Mouse (Mus musculus) MEL (cell line): ENCODE data around the gene Cul7. TPM values are rescaled to one million over a fixed set of nuclear protein-coding genes. Genes with fewer than 3 reads are reported as not detected.

Source experiments
- DNase-seq: peaks from one replicate; pipeline ENCODE4 v3.0.0; 2011; ENCODE audit warnings: low read depth, low spot score
- H3K27ac ChIP-seq: 2 replicates; pipeline ENCODE4 v1.5.1; 2012; ENCODE audit warnings: low read depth, mild to moderate bottlenecking, control low read depth, low read length, moderate library complexity; ENCODE audit not compliant: control insufficient read depth
- H3K27me3 ChIP-seq, 2 experiments: fragments of 150-350 bp in 1 of 2; sonication (generic) in 1 of 2; 2 replicates each; pipeline ENCODE4 v1.6.1; 2012; ENCODE audit warnings: low read length in 2 of 2, mild to moderate bottlenecking in 2 of 2, improper control_type of control experiment in 1 of 2, moderate library complexity in 1 of 2; ENCODE audit not compliant: insufficient read depth in 2 of 2, control insufficient read depth in 1 of 2
- H3K36me3 ChIP-seq, 2 experiments: 2 replicates each; pipeline ENCODE4 v1.6.1; 2012 to 2014; ENCODE audit warnings: low read length in 2 of 2, improper control_type of control experiment in 1 of 2, inconsistent platforms in 1 of 2, mild to moderate bottlenecking in 1 of 2; ENCODE audit not compliant: insufficient read depth in 2 of 2, control insufficient read depth in 1 of 2
- H3K4me1 ChIP-seq, 2 experiments: fragments of 150-350 bp in 1 of 2; sonication (generic) in 1 of 2; 2 replicates each; pipeline ENCODE4 v1.6.1; 2012; ENCODE audit warnings: low read length in 2 of 2, improper control_type of control experiment in 1 of 2, mild to moderate bottlenecking in 1 of 2; ENCODE audit not compliant: insufficient read depth in 2 of 2, control insufficient read depth in 1 of 2
- H3K4me3 ChIP-seq, 2 experiments: fragments of 150-350 bp in 1 of 2; sonication (generic) in 1 of 2; 2 replicates each; pipeline ENCODE4 v1.5.1; 2012; ENCODE audit warnings: low read depth in 2 of 2, low read length in 2 of 2, mild to moderate bottlenecking in 2 of 2, moderate library complexity in 2 of 2, control low read depth in 1 of 2, improper control_type of control experiment in 1 of 2; ENCODE audit not compliant: control insufficient read depth in 1 of 2, insufficient read depth in 1 of 2
- H3K79me2 ChIP-seq: 2 replicates; pipeline ENCODE4 v1.6.1; 2012; ENCODE audit warnings: mild to moderate bottlenecking, low read length, moderate library complexity; ENCODE audit not compliant: control insufficient read depth, poor library complexity, insufficient read depth
- H3K9ac ChIP-seq: 2 replicates; pipeline ENCODE4 v1.6.1; 2012; ENCODE audit warnings: low read depth, mild to moderate bottlenecking, control low read depth, low read length, moderate library complexity; ENCODE audit not compliant: control insufficient read depth, poor library complexity, severe bottlenecking
- H3K9me3 ChIP-seq: fragments of 150-350 bp; sonication (generic); replicated peaks from 2 replicates; pipeline ENCODE4 v1.6.1; 2012; ENCODE audit warnings: mild to moderate bottlenecking, low read length, improper control_type of control experiment, moderate library complexity; ENCODE audit not compliant: insufficient read depth
- BHLHE40 ChIP-seq: IDR thresholded peaks from 2 replicates; pipeline ENCODE4 v1.6.1; 2012; ENCODE audit warnings: low read depth, mild to moderate bottlenecking, inconsistent platforms, low read length, improper control_type of control experiment, borderline replicate concordance
- CHD2 ChIP-seq: IDR thresholded peaks from 2 replicates; pipeline ENCODE4 v1.6.1; 2011; ENCODE audit warnings: low read length, improper control_type of control experiment
- E2F4 ChIP-seq: IDR thresholded peaks from 2 replicates; pipeline ENCODE4 v1.6.1; 2011; ENCODE audit warnings: low read depth, low read length, improper control_type of control experiment, borderline replicate concordance
- ELF1 ChIP-seq: IDR thresholded peaks from 2 replicates; pipeline ENCODE4 v1.6.1; 2014; ENCODE audit warnings: low read depth, mild to moderate bottlenecking, inconsistent platforms, low read length, improper control_type of control experiment, moderate library complexity
- GABPA ChIP-seq: IDR thresholded peaks from 2 replicates; pipeline ENCODE4 v1.6.1; 2012; ENCODE audit warnings: low read depth, mild to moderate bottlenecking, inconsistent platforms, low read length, improper control_type of control experiment, moderate library complexity
- JUND ChIP-seq: IDR thresholded peaks from 2 replicates; pipeline ENCODE4 v1.6.1; 2011; ENCODE audit warnings: low read depth, mild to moderate bottlenecking, improper control_type of control experiment, low read length
- MAFK ChIP-seq: IDR thresholded peaks from 2 replicates; pipeline ENCODE4 v1.6.1; 2011; ENCODE audit warnings: low read depth, mild to moderate bottlenecking, low read length, improper control_type of control experiment, borderline replicate concordance
- MAZ ChIP-seq: IDR thresholded peaks from 2 replicates; pipeline ENCODE4 v1.6.1; 2012; ENCODE audit warnings: low read depth, mild to moderate bottlenecking, inconsistent platforms, low read length, improper control_type of control experiment
- MEF2A ChIP-seq: IDR thresholded peaks from 2 replicates; pipeline ENCODE4 v1.6.1; 2014; ENCODE audit warnings: low read depth, mild to moderate bottlenecking, inconsistent platforms, low read length, improper control_type of control experiment; ENCODE audit not compliant: poor library complexity, insufficient replicate concordance, severe bottlenecking; ENCODE audit errors: extremely low read depth
- MXI1 ChIP-seq: IDR thresholded peaks from 2 replicates; pipeline ENCODE4 v1.6.1; 2011; ENCODE audit warnings: mild to moderate bottlenecking, low read depth, low read length, improper control_type of control experiment
- MYB ChIP-seq: IDR thresholded peaks from 2 replicates; pipeline ENCODE4 v1.6.1; 2011; ENCODE audit warnings: mild to moderate bottlenecking, low read depth, low read length, improper control_type of control experiment
- NELFE ChIP-seq: IDR thresholded peaks from 2 replicates; pipeline ENCODE4 v1.6.1; 2011; ENCODE audit warnings: low read depth, low read length, improper control_type of control experiment
- NRF1 ChIP-seq: IDR thresholded peaks from 2 replicates; pipeline ENCODE4 v1.6.1; 2014; ENCODE audit warnings: low read depth, mild to moderate bottlenecking, inconsistent platforms, low read length, improper control_type of control experiment, moderate library complexity; ENCODE audit not compliant: poor library complexity, insufficient read depth, severe bottlenecking
- POLR2AphosphoS2 ChIP-seq: IDR thresholded peaks from 2 replicates; pipeline ENCODE4 v1.6.1; 2011; ENCODE audit warnings: low read length, improper control_type of control experiment
- RAD21 ChIP-seq: IDR thresholded peaks from 2 replicates; pipeline ENCODE4 v1.6.1; 2011; ENCODE audit warnings: mild to moderate bottlenecking, low read depth, low read length, improper control_type of control experiment
- RCOR1 ChIP-seq: IDR thresholded peaks from 2 replicates; pipeline ENCODE4 v1.6.1; 2012; ENCODE audit warnings: low read depth, mild to moderate bottlenecking, inconsistent platforms, low read length, improper control_type of control experiment
- SIN3A ChIP-seq: IDR thresholded peaks from 2 replicates; pipeline ENCODE4 v1.6.1; 2012; ENCODE audit warnings: low read length, improper control_type of control experiment, inconsistent platforms
- SMC3 ChIP-seq: IDR thresholded peaks from 2 replicates; pipeline ENCODE4 v1.6.1; 2011; ENCODE audit warnings: low read depth, low read length, improper control_type of control experiment
- TCF12 ChIP-seq: IDR thresholded peaks from 2 replicates; pipeline ENCODE4 v1.6.1; 2014; ENCODE audit warnings: low read depth, mild to moderate bottlenecking, inconsistent platforms, low read length, improper control_type of control experiment, moderate library complexity
- UBTF ChIP-seq: IDR thresholded peaks from 2 replicates; pipeline ENCODE4 v1.6.1; 2012; ENCODE audit warnings: low read depth, mild to moderate bottlenecking, inconsistent platforms, low read length, improper control_type of control experiment, moderate library complexity, borderline replicate concordance; ENCODE audit not compliant: insufficient read depth
- USF1 ChIP-seq: IDR thresholded peaks from 2 replicates; pipeline ENCODE4 v1.6.1; 2014; ENCODE audit warnings: low read depth, mild to moderate bottlenecking, inconsistent platforms, low read length, improper control_type of control experiment, moderate library complexity
- USF2 ChIP-seq, 2 experiments: IDR thresholded peaks; 2 replicates each; pipeline ENCODE4 v1.6.1; 2011 to 2012; ENCODE audit warnings: improper control_type of control experiment in 2 of 2, low read length in 2 of 2, borderline replicate concordance in 1 of 2, inconsistent platforms in 1 of 2, low read depth in 1 of 2, mild to moderate bottlenecking in 1 of 2; ENCODE audit not compliant: insufficient read depth in 1 of 2
- ZKSCAN1 ChIP-seq: IDR thresholded peaks from 2 replicates; pipeline ENCODE4 v1.6.1; 2012; ENCODE audit warnings: low read depth, mild to moderate bottlenecking, inconsistent platforms, low read length, improper control_type of control experiment, moderate library complexity
- polyA plus RNA-seq, 2 experiments: library from polyadenylated mRNA; stranded (reverse) in 1 of 2; unstranded in 1 of 2; fragments of >175 nt in 1 of 2; fragments of >200 nt in 1 of 2; gene quantifications; 2 replicates each; pipeline versions ENCODE4 v1.2.1 to v1.2.4; 2012; ENCODE audit warnings: low replicate concordance in 2 of 2, low read depth in 1 of 2; ENCODE audit not compliant: insufficient read length in 2 of 2, insufficient read depth in 1 of 2, missing spikeins in 1 of 2
- total RNA-seq: library from RNA; depleted of rRNA; stranded (reverse); fragments of 300-350 nt; gene quantifications from 2 replicates; pipeline ENCODE4 v1.2.3, GENCODE M21; 2012

The Cul7 gene
- total and polyA plus RNA-seq, 3 experiments, result 32.6 to 45.8 (median 35.8) TPM

- TF ChIP-seq TCF12, result peak; percentile 58; the same call in 1 of the 2 replicates
- TF ChIP-seq RCOR1, result no peak
- TF ChIP-seq MYB, result no peak
- peak; percentile 91 for TF ChIP-seq NELFE
Observed at GRCm38 (mm10) chr17:46704887-46705835, 55.0 kb downstream of the Cul7 start, which contains the start of gene Ppp2r5d (continued).

- DNase-seq, result no peak
- Histone ChIP-seq H3K36me3 (peaks cover 0 to 9% of the 10 kb centered on the region in 2 experiments; a peak in 2 of 4 replicates), H3K27ac (no peak overlapping the region), H3K4me1 (peaks cover 3 to 28% of the 10 kb centered on the region in 2 experiments), H3K9me3 (no peaks in the 10 kb centered on the region), H3K27me3 (no peaks in the 10 kb centered on the region), H3K79me2 (peaks cover 26% of the 10 kb centered on the region), H3K9ac (no peak overlapping the region), H3K4me3 (no peak overlapping the region)
- no peak for TF ChIP-seq TCF12
- no peak for TF ChIP-seq POLR2AphosphoS2
- TF ChIP-seq USF2 (IDR thresholded peaks at IDR 0.05; ENCODE audit: borderline replicate concordance in 1 of 2, insufficient read depth in 1 of 2, low read depth in 1 of 2, low read length in 2 of 2), result no peak
- TF ChIP-seq MAZ, result no peak
- no peak for TF ChIP-seq ZKSCAN1
- TF ChIP-seq MEF2A, result no peak
- TF ChIP-seq USF1, result no peak
- no peak for TF ChIP-seq SIN3A
- no peak for TF ChIP-seq MXI1
- no peak for TF ChIP-seq MYB
Observed at GRCm38 (mm10) chr17:46706375-46707089, 56.4 kb downstream of the Cul7 start.

DNA sequence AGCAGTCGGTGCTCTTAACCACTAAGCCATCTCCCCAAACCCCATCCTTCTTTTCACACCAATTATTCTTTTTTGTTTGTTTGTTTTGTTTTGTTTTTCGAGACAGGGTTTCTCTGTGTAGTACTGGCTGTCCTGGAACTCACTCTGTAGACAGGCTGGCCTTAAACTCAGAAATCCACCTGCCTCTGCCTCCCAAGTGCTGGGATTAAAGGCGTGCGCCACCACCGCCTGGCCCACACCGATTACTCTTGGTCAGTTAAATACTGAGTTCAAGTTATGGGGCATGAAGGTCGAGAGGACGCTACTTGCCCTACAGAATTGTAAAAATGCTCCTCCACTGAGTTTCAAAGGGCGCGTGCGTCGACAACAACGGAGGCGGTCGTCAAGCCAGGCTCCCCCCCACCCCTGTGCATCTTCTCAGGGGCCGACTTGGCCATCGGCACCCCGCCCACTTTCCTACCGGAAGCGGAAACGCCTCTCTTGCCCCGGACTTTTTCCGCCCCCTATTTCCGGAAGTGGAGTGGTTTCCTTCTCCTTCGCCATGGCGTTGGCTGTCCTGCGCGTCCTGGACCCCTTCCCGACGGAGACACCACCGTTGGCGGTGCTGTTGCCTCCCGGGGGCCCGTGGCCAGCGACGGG, 60.9 kb downstream of the Cul7 start, which contains the start of gene Pex6:
Gene Pex6 (plus strand): TSS at position 505 of the 639 bp plus-strand sequence.
- H3K9ac ChIP-seq, result peak within 1 kb of the TSS; percentile 99
- peaks cover 0 to 16% of the 10 kb centered on the region in 2 experiments; a peak in 2 of 4 replicates for H3K4me1 ChIP-seq
- no peaks in the 10 kb centered on the region for H3K9me3 ChIP-seq
- H3K27ac ChIP-seq, result peak within 1 kb of the TSS; percentile 78
- peak within 1 kb of the TSS; percentile 84 to 99 for H3K4me3 ChIP-seq
- H3K36me3 ChIP-seq, result peaks cover 4 to 6% of the 10 kb centered on the region in 2 experiments
- H3K27me3 ChIP-seq, result no peaks in the 10 kb centered on the region
- DNase-seq, result peak; percentile 96
- H3K79me2 ChIP-seq, result peaks cover 21% of the 10 kb centered on the region
- TF ChIP-seq BHLHE40 (peak; percentile 2; the same call in 1 of the 2 replicates), UBTF (no peak), CHD2 (no peak), RAD21 (no peak), JUND (no peak), ELF1 (peak; percentile 95), TCF12 (peak; percentile 61; the same call in 1 of the 2 replicates), NELFE (peak; percentile 87), POLR2AphosphoS2 (peak; percentile 67; the same call in 1 of the 2 replicates), SMC3 (no peak), GABPA (0 out of 2 replicates have a peak, but pooled peaks have one; percentile 8), MAFK (no peak), E2F4 (no peak), NRF1 (peak; percentile 42; the same call in 1 of the 2 replicates), MAZ (peak; percentile 70; the same call in 1 of the 2 replicates)
